Mouse (Mus musculus) yolk sac, embryonic 10.5 days (tissue): Measurements from ENCODE around the gene Adgrl3.

Experiments
- DNase-seq: peaks from one replicate; pipeline ENCODE4 v3.0.0-alpha.2; 2017; ENCODE audit warnings: low spot score

Adgrl3 gene

GRCm38 (mm10) chr5:81671025-81671424 lies 651.1 kb downstream of the Adgrl3 start:
- DNase-seq = no peak

GRCm38 (mm10) chr5:81674275-81674974 lies 654.5 kb downstream of the Adgrl3 start:
- DNase-seq = no peak

GRCm38 (mm10) chr5:81674975-81675371 lies 655.0 kb downstream of the Adgrl3 start:
- DNase-seq = no peak

GRCm38 (mm10) chr5:81676896-81677295 lies 657.0 kb downstream of the Adgrl3 start:
- no peak for DNase-seq

GRCm38 (mm10) chr5:81686206-81686605 lies 666.3 kb downstream of the Adgrl3 start:
- DNase-seq = no peak

GRCm38 (mm10) chr5:81686845-81687244 lies 666.9 kb downstream of the Adgrl3 start:
- no peak for DNase-seq

GRCm38 (mm10) chr5:81729620-81730019 lies 709.7 kb downstream of the Adgrl3 start:
- DNase-seq = no peak

- DNase-seq = no peak
These were observed 716.1 kb downstream of the Adgrl3 start for GRCm38 (mm10) chr5:81736008-81736407.

- no peak for DNase-seq
These were observed 718.5 kb downstream of the Adgrl3 start for GRCm38 (mm10) chr5:81738286-81739032.

- no peak for DNase-seq
These were observed 732.5 kb downstream of the Adgrl3 start for GRCm38 (mm10) chr5:81752426-81752825.

- no peak for DNase-seq
These were observed 735.8 kb downstream of the Adgrl3 start for GRCm38 (mm10) chr5:81755711-81756110.

GRCm38 (mm10) chr5:81757093-81757725 lies 737.3 kb downstream of the Adgrl3 start:
- DNase-seq = no peak

GRCm38 (mm10) chr5:81776234-81776633 lies 756.3 kb downstream of the Adgrl3 start:
- DNase-seq = no peak

GRCm38 (mm10) chr5:81776746-81777145 lies 756.8 kb downstream of the Adgrl3 start:
- no peak for DNase-seq

GRCm38 (mm10) chr5:81784770-81785169 lies 764.8 kb downstream of the Adgrl3 start:
- DNase-seq = no peak

- no peak for DNase-seq
These were observed 770.8 kb downstream of the Adgrl3 start for GRCm38 (mm10) chr5:81790710-81791109.

GRCm38 (mm10) chr5:81794125-81794524 lies 774.2 kb downstream of the Adgrl3 start:
- DNase-seq = no peak

GRCm38 (mm10) chr5:81794601-81795000 lies 774.7 kb downstream of the Adgrl3 start:
- no peak for DNase-seq

- no peak for DNase-seq
These were observed 776.2 kb downstream of the Adgrl3 start for GRCm38 (mm10) chr5:81796128-81796527.

- DNase-seq = no peak
These were observed 791.0 kb downstream of the Adgrl3 start for GRCm38 (mm10) chr5:81810966-81811365.

- DNase-seq = no peak
These were observed 812.1 kb downstream of the Adgrl3 start for GRCm38 (mm10) chr5:81832076-81832475.

- no peak for DNase-seq
These were observed 812.7 kb downstream of the Adgrl3 start for GRCm38 (mm10) chr5:81832679-81833078.

- DNase-seq = no peak
These were observed 817.9 kb downstream of the Adgrl3 start for GRCm38 (mm10) chr5:81837860-81838259.
